Comparison of ENCODE assay signal across 8 mouse cellular contexts in the genomic region with DNA sequence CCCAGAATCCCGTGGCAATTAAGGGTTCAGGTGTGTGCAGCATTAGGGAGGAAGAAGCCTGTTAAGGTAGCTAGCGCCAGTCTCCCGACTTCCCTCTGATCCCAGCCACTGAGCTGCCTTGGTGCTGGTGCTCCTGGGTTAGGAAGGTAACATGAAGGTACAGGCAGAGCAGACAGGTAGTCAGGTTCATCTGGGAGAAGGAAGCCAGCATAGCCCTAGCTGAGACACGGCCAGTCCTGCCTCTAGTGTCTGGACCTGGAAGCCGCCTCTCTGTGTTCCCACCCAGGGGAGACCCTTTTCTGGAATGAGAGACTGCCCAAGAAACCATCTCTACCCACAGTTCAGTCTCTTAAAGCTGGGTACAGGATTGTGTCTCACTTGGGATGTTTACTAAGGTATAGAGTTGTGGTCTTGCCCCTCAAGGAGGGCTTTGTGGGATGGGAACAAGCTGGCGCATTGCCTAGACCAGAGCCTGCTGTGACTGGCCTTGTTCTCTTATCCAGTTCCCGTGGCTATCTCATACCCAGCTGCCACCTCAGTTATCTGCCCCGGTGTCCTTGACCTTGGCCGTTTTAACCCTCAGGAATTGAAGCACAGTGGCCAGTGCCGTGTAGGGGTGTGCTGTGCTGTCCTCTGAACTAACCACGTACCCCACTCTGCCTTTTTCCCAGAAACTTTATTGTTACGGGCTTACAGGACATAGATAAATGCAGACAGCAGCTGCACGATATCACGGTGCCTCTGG. TPM values are rescaled to one million over a fixed set of nuclear protein-coding genes. Genes with fewer than 3 reads are reported as not detected.
DNase-seq lines count a peak whose midpoint lies in the region; ATAC-seq and TF ChIP-seq lines count a peak whose summit lies in the region.

No protein-coding gene starts in this region.

- peak overlapping the region; percentile 88 for H3K4me3 ChIP-seq in erythroblast, embryonic 14.5 days (replicated peaks)
- H3K4me3 ChIP-seq in ES-Bruce4 (ENCODE audit: low read depth, low read length): no peak overlapping the region
- H3K4me3 ChIP-seq in heart, postnatal 0 days (ENCODE audit: low read depth, low read length): peak overlapping the region; percentile 73

- H3K4me2 ChIP-seq in heart, postnatal 0 days (ENCODE audit: low read depth, low read length): peak overlapping the region; percentile 88

- H3K27me3 ChIP-seq in erythroblast, embryonic 14.5 days (ENCODE audit: control insufficient read depth): no peaks in the 10 kb centered on the region
- H3K27me3 ChIP-seq in ES-Bruce4 (ENCODE audit: control insufficient read depth, insufficient read depth, low read length, poor library complexity, severe bottlenecking): no peaks in the 10 kb centered on the region
- H3K27me3 ChIP-seq in heart, postnatal 0 days (ENCODE audit: control insufficient read depth, insufficient read depth, low read length): no peaks in the 10 kb centered on the region

- H3K36me3 ChIP-seq in erythroblast, embryonic 14.5 days (ENCODE audit: control insufficient read depth): peaks cover 46% of the 10 kb centered on the region
- H3K36me3 ChIP-seq in ES-Bruce4 (ENCODE audit: control insufficient read depth, insufficient read depth, low read length, poor library complexity, severe bottlenecking): peaks cover 18% of the 10 kb centered on the region
- H3K36me3 ChIP-seq in heart, postnatal 0 days (replicated peaks; ENCODE audit: control insufficient read depth, insufficient read depth, low read length): peaks cover 39% of the 10 kb centered on the region

- TF ChIP-seq POLR2A in ES-Bruce4 (IDR thresholded peaks at IDR 0.05; ENCODE audit: insufficient read depth, low read length): no peak

- H3K9me3 ChIP-seq in erythroblast, embryonic 14.5 days (ENCODE audit: control insufficient read depth, low read length): no peaks in the 10 kb centered on the region
- H3K9me3 ChIP-seq in ES-Bruce4 (replicated peaks; ENCODE audit: control insufficient read depth, insufficient read depth, low read length, poor library complexity, severe bottlenecking): no peaks in the 10 kb centered on the region
- H3K9me3 ChIP-seq in heart, postnatal 0 days (replicated peaks; ENCODE audit: control insufficient read depth, low read length): no peaks in the 10 kb centered on the region

- H3K9ac ChIP-seq in ES-Bruce4 (ENCODE audit: low read depth, poor library complexity, severe bottlenecking): peak overlapping the region; percentile 69; the same call in 1 of the 2 replicates
- H3K9ac ChIP-seq in heart, postnatal 0 days (replicated peaks; ENCODE audit: low read depth, low read length): peak overlapping the region; percentile 72

- peaks cover 25% of the 10 kb centered on the region for H3K4me1 ChIP-seq in erythroblast, embryonic 14.5 days (ENCODE audit: control insufficient read depth)
- no peaks in the 10 kb centered on the region for H3K4me1 ChIP-seq in ES-Bruce4 (ENCODE audit: control insufficient read depth, insufficient read depth, low read length)
- peaks cover 13% of the 10 kb centered on the region for H3K4me1 ChIP-seq in heart, postnatal 0 days (ENCODE audit: control insufficient read depth, insufficient read depth)

- TF ChIP-seq CTCF in ES-Bruce4 (IDR thresholded peaks at IDR 0.05; ENCODE audit: low read depth, low read length): no peak
- no peak for TF ChIP-seq CTCF in heart, postnatal 0 days (IDR thresholded peaks at IDR 0.05; ENCODE audit: low read depth)

- ATAC-seq in erythroblast, adult 5-6 weeks (replicated peaks; ENCODE audit: low FRiP score, poor library complexity, severe bottlenecking): no peak
- no peak for ATAC-seq in heart, postnatal 0 days (ENCODE audit: insufficient read depth, low read depth)
- ATAC-seq in megakaryocyte-erythroid progenitor cell, adult 5-6 weeks (replicated peaks; ENCODE audit: low FRiP score, low TSS enrichment, poor library complexity, severe bottlenecking): peak; percentile 18; the same call in 1 of the 2 replicates

- 54% methylated on average over 14 of the region's 14 CpGs for WGBS in heart, postnatal 0 days

- no peak for DNase-seq in heart, postnatal 0 days (ENCODE audit: low spot score)
- DNase-seq in spleen, postnatal 36 days (ENCODE audit: low spot score in 2 of 2): no peak
- no peak for DNase-seq in thymus, postnatal 36 days
- DNase-seq in gastrocnemius, postnatal 4 days (ENCODE audit: low spot score in 2 of 2): no peak

- no peak overlapping the region for H3K27ac ChIP-seq in ES-Bruce4 (ENCODE audit: insufficient read depth, low read length)
- peak overlapping the region; percentile 8 for H3K27ac ChIP-seq in heart, postnatal 0 days (ENCODE audit: low read depth)

- no peak for TF ChIP-seq EP300 in ES-Bruce4 (IDR thresholded peaks at IDR 0.05; ENCODE audit: insufficient read depth, low read depth, low read length)
- no peak for TF ChIP-seq EP300 in heart, postnatal 0 days (IDR thresholded peaks at IDR 0.05; ENCODE audit: low read depth)

RNA-seq across cellular contexts. Expression of a gene that starts 8.9 kb away (rescaled TPM):
- 1.2 and 1.8 TPM in 2 replicates for polyA plus RNA-seq in erythroblast, embryonic 14.5 days (2012)
- total RNA-seq in erythroblast, adult 5-6 weeks (2015; ENCODE audit: low replicate concordance): 13.2 and 15.8 TPM in 2 replicates
- 18.9 and 26.3 TPM in 2 replicates for total RNA-seq in erythroblast, adult 5-6 weeks (2017; ENCODE audit: low replicate concordance)
- polyA plus RNA-seq in ES-Bruce4 (2011; ENCODE audit: insufficient read depth, insufficient read length, low read depth, missing spikeins): 38.8 and 45.1 TPM in 2 replicates
- total RNA-seq in heart, postnatal 0 days (2014; rRNA removed; ENCODE audit: low replicate concordance): 43.0 and 60.2 TPM in 2 replicates
- 101 and 106 TPM in 2 replicates for polyA plus RNA-seq in heart, postnatal 0 days (2015; fragmentation: Nextera tagmentation; extraction: Ambion mirVana)
- 45.9 and 49.2 TPM in 2 replicates for total RNA-seq in megakaryocyte-erythroid progenitor cell, adult 5-6 weeks (2014; fragmentation: Nextera tagmentation)
- total RNA-seq in megakaryocyte-erythroid progenitor cell, adult 5-6 weeks (2017): 58.6 and 103 TPM in 2 replicates
- total RNA-seq in gastrocnemius, postnatal 4 days (2021): 10 to 100 TPM; 36.0 to 36.4 TPM
